Mouse (Mus musculus) heart, adult 2 months (tissue): ENCODE measurements at regions not wholly inside any gene's neighbourhood (a gene's known extent, or its start where the extent isn't known, plus 50 kb on each side); places are given as distances from the start of the nearest gene placed in this dataset.

Experiments
- CTCF ChIP-seq: fragments of 200-600 bp; IDR thresholded peaks from 2 replicates; pipeline ENCODE4 v1.8.1; 2022; ENCODE audit warnings: antibody characterized with exemption, mild to moderate bottlenecking, moderate library complexity
- POLR2A ChIP-seq: fragments of 200-500 bp; IDR thresholded peaks from 2 replicates; pipeline ENCODE4 v1.6.1; 2011; ENCODE audit warnings: mild to moderate bottlenecking, low read depth, low read length, control low read depth; ENCODE audit not compliant: insufficient read depth

- TF ChIP-seq POLR2A (no peak), CTCF (no peak)
Measured at GRCm38 (mm10) chr8:8335256-8335972, 325.6 kb downstream of the Efnb2 start.
